Mouse (Mus musculus) B cell, adult 2 months (primary cell): ENCODE measurements around the gene Peli1.

Experiments used
- DNase-seq, 2 experiments: peaks; one replicate each; pipeline ENCODE4 v3.0.0; 2022

Peli1 gene

DNA sequence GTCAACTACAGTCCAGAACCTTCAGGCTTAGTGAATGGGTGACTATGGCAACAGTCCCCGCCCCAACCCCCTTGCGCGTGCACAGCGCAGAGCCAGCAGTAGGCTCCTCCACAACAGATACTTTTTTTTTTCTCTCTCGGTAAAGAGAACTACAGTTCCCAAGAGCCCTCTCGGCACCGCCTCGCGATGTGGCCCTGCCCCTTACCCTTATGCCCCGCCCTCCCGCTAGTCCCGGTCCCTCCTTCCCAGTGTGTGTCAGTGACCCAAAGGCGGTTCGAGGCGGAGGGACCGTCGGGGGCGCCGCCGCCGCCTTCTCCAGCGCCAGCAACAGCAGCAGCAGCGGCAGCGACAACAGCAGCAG, at the start of gene Peli1:
Peli1 (plus strand) TSS at position 225 of the 361 bp plus-strand sequence.
- DNase-seq = peak; percentile 95 to 96

DNA sequence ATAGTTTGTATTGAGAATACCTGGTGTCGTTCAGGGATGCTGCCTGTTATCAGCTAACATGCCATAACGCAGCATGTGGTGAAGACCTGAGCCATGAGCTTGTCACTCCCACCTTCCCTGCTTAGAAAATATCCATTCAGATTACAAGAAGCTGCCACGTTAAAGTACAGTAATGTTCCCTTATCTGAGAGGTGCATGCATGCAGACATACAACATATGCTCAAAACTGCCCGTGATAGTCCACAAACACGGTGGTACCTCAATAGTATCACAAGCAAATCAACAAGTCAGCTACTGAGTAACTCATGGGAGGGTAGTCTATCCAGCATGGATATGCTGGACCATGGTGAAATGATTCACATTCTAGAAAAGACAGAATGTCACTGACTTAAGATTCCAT, 48.5 kb upstream of the Peli1 start:
- no peak for DNase-seq

DNA sequence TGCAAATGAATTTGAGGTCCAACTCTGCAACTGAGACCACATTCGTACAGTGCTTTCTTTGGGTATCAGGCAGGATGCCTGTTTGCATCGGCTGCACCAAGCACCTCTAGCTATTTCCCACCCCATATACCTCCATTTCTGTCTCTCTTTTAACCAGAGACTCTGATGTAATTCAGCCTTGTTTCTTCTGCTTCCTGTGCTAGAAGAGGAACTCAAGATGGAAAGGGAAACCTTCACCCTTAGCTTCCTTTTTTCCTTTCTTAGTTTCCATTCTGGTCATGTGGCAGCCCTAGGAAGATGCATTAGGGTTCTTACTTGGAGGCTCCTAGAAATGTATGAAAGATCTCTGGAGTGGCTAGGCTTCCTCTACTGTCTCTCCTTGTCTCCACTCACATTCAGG, 44.9 kb upstream of the Peli1 start:
- DNase-seq = no peak

DNA sequence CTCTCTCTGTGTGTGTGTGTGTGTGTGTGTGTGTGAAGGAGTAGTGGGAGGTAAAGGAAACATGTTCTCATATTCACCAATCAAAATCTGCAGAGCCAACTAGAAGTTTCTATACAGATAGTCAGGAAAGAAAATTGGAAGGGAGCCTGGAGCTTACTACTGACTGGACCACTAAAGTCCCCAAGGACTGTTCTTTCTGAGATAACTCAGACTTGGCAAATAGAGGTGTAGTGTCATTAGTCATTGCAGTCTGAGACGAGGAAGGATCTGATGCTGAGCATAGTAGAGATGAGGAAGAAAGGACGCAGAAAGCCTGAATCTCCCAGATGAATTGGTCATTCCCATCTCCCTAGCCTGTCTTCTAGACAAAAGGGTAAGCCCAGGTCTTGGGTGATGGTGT, 43.2 kb upstream of the Peli1 start:
- no peak for DNase-seq

DNA sequence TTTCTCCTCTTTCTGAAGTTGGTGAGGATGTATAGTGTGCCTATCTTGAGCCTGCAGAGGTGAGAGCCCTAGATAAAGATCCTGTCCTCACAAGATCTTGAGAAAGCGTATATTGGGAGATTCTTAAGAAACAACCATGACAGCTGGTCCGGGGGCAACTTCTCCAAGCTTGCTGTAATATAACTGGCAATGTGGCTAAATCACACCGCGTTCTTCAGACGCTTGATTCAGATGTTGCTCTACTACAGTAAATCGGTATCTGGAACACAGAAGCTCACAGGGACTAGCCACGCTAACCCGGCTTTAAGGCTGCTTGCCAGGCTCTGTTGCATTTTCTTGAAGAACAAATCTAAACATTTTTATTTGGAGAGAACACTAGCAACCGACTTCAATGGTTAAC, 39.4 kb upstream of the Peli1 start:
- DNase-seq = no peak

DNA sequence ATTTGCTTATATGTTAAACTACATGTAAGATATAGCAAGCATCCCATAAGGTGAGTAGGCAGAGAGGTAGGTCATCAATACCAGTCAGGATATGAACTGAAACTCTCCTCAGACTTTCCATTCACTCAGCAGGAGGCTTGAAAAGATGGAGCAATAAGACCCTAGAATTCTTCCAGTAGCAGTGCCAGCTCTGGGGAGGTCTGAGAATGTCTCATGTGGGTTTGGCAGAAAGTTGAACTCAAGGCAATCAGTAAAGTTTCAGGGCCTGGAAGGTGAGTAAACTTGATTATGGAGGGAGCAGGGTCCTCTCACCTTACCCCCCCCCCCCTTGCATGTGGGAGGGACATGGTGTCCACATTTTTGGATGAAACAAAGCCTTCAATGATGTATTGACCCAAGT, 36.5 kb upstream of the Peli1 start:
- DNase-seq = no peak

DNA sequence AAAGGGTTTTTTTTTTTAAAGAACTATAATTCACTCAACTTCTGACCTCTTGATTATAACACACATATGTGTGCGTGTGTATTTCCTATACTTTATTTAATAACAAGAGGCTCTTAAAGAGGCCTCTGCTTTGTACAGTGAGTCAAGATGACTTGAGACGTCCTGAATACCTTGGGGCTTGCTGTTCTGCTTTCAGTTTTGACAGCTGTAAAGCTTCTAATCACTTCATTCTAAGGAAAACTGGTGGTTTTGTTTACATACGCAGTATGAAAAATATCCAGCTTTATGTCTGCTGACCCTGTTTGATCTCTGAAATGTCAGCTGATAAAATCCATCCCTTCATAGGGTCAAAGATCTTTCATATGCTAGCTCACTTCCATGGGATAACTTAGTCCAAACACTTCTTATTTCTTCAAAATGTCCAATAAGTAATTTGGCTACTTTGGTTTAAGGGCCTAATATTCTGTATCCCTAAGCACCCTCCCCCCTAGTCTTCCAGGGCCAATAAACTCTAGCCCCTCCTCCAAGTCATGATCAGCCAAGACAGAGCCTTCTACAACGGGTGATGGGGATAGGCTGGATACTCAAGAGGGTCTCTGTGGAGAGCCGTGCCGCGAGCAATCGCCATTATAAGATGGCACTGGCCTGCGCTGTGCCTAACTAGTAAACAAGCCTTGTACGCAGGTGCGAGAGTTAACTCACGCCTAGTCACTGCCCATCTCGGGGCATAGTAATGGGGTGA, 34.8 kb upstream of the Peli1 start:
- DNase-seq = no peak

DNA sequence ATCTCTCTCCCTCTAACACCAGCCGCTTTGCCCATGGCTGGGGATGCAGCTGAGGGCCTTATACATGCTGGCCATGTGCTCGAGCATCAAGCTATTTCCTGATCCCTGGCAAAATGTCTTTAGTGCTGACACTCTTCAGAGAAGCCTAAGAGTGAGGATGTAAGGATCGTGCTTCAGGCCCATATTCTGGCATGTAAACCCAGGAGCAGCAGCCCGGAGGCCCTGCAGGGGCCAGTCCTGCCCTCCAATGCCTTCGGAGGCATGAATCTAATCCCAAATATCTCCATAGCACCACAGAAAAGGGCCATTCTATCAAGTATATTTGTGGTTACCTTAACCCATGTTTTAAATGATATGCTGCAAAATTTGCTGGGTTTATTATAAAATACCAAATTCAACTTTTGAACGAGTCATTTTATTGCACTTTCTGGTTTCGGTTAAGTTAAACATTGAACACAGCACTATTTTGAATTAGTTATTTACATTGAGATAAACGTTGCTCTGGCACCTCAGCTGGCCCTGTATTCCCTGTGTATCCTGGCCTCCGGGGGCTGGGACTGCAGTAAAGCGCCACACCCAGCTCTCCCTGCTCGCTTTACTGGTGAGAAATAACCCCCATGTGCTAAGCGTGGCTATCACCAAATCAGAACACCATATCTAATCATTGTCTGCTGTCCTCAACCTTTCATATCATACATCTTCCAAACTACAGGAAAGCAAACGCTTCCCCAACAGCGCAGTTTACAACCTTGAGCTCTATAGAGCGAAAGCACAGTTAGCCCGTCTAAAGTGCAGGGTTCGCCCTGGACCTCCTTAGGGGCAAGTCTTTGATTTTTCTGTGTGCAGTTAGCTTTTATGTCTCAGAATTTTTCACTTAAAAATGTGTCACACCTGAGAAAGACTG, 33.3 kb upstream of the Peli1 start:
- no peak for DNase-seq

DNA sequence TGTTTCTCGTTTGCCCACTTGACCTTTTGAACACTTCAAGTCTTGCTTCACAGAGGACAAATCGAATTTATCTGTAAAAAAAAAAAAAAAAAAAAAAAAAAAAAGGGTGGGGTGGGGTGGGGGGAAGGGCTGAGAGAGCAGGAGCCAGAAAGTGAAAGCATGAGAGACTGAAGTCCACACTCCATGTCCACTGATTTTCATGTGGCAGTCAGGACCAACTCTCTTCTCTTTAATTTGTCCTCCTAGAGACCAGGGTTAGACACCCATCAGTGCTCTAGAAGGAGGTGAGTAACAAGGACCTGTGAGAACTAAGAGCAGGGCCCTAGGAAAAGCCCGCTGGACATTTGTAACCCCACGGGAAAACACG, 32.7 kb upstream of the Peli1 start:
- no peak for DNase-seq

DNA sequence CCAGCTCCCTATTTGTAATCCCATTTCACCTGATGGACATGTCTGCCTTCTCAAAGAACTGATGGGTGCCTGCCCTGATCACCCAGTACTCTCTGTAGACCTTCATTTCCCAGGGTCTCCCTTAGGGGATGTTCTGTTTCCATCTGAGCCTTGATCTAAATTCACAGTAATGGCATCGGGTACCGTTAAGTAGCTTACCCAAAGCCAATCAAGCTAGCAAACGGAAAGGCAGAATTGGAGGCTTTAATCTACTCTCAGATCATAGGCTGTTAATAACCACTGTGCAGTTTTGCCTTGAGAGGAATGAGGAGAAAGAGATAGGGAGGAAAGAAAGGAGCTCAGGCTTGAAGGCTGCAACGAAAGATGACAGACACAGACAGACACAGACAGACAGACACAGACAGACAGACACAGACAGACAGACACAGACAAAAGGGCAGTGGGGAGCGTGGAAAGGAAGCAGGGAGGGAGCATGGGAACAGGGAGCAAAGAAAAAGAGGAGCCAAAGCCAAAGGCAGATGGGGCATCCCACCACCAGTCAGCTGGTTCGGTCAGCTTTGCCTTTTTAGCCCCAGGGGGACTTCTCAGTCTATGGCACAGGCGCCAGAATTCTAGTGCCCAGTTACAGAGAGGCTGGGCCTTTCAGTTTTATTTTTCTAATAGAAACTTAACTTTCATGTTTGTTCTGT, 30.6 kb upstream of the Peli1 start:
- DNase-seq = no peak

DNA sequence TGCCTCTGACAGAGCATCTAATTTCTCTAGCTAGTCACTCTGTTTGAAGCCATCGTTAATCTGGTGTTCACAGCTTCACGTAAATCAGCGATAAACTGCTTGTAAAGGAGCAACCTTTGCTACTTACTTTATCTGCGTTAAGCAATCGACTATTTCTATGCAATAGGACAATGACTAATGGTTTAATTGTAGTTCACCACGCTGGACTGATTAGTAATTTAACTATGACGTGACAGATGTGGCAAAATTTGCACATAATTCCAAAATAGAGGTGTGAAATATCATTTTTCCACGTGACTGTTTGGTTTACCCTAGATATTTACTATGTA, 30.1 kb upstream of the Peli1 start:
- DNase-seq = no peak

DNA sequence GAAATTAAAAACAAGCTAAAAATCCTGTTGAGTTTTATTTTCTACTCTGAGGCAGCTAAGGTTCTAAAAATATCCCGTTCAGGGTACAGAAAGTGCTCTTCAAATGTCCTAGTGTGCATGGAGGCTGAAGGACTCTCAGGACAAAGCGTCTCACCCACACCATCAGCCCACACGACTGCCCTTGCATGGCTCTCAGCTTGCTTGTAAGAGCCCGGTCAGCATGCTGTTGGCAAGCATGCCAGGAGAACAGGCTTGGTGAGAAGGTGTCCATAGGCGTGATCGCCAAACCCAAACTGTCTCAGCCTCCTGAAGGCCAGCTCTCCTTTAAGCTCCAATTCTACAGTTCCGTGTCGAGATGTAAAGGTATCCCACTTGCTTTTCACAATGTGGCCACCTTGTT, 29.7 kb upstream of the Peli1 start:
- DNase-seq = no peak

DNA sequence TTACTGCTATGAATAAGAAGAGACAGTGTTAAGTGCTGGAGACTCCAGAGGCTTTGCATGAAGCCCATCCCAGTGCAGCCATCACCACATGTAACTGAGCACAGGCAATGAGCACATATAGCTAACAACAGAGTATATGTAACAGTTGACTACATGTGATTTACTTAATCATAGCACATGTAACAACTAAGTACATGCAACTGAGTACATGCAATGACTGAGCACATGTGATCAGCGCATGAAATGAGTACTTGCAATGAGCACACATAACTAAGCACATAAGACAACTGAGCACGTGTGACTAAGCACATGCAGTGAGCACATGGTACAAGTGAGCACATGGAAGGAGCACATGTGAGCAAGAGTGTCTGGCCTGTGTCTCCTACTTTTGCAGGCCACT, 29.0 kb upstream of the Peli1 start:
- no peak for DNase-seq

DNA sequence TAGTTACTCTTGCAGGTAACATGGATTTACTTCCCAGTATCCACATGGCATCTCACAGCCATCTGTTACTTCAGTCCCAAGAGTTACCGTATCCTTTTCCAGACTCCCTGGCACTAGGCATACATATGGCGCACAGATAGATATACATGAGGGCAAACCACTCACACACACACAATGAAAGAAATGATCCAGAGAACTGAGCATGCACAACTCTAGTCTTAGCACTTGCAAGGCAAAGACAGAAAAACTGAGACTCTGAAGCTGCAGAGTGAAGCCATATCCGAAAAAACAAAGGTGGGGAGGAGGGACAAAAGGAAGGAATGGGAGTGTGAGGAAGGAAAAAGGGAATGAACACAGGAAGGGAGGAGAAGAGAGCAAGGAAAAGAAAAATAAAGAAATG, 27.8 kb upstream of the Peli1 start:
- no peak for DNase-seq

DNA sequence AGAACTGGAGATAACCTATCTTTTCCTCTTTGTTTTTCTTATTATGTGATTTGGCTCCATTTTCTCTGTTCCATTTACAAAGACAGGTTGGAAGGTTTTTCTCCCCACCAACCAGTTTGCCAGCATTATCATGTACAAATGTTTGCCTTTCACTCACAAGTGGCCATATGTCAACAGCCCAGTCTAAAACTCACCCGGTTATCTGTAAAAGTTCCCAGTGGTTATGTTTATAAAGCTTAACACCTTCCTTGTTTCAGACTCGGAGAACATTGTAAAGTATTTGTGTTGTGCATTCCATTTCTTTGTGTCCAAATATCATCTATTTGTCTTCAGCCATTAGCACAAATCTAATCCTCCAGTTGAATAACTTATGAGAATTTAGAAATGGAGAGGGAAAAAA, 11.7 kb upstream of the Peli1 start:
- DNase-seq = no peak

DNA sequence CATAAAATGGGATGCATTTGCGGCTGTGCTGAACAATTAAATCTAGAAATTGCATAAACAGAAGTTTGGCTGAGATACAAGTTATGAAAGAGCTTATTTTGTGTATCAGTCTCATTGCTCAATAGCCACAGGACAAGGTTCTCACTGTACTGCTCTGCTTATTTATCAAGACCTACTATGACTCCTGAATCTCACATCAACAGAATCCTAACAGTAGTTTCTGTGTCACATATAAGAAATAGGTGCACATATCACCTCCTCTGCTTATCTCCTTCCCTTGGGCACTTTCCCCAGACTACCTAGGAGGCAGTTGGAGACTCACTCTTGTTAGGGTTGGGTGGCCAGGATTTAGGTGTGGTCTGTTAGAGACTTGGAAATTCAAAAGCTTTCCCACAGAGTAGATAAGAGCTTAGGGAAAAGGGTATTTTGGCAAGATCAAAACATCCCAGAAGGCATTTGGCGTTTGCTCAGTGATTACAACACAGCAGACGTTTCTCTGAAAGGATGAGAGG, 11.2 kb upstream of the Peli1 start:
- no peak for DNase-seq

DNA sequence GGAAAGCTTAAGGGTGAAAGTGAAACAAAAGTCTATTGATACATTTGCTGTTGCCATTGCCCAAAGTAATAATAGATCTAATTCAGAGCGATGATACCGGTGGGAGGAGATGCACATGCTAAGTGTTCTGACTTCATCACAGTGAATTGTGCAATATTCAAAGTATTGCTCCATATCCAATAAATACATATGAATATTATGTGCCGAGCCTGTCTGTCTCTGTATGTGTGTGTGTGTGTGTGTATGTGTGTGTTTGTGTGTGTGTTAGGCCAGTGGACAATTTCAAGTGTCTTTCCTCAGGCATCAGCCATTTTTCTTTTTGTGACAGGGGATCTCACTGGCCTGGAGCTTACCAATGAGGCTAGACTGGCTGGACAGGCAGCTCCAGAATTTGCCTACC, 9.9 kb upstream of the Peli1 start:
- DNase-seq = no peak

DNA sequence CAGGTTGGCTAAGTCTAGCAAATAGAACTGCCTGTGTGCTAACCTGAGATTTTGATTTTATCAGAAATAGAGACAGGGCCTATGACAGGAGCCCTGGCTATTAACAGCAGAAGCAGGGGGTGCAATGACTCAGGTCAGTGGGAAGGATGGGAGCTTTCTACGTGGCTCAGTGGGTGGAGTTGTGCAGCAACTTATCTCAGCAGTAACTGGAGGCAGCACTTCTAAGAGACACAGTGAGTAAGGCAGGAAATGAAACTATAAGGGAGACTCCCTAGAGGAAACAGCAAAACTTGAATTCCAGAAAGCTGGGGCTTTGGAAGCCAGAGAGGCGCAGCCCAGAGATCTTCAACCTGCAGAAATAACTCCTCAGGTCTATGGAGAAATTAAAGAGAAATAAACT, 8.4 kb upstream of the Peli1 start:
- no peak for DNase-seq

DNA sequence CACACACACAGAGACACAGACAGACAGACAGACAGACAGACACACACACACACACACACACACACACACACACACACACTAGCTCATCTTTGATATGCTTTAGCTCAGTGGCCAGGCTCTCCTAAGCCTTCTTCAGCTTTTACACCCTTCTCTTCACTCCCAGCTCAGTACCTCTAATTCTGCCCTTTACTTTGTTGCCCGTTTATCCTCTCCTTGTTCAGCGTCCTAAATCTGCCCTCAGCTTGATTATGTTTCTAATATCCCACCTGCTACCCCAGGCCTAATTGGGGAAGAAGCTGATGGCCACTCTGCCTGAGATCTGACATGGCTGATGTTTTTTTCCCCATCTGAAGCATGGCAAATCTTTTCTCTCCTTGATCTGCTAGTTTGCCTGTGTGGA, 2.7 kb upstream of the Peli1 start:
- DNase-seq = no peak

DNA sequence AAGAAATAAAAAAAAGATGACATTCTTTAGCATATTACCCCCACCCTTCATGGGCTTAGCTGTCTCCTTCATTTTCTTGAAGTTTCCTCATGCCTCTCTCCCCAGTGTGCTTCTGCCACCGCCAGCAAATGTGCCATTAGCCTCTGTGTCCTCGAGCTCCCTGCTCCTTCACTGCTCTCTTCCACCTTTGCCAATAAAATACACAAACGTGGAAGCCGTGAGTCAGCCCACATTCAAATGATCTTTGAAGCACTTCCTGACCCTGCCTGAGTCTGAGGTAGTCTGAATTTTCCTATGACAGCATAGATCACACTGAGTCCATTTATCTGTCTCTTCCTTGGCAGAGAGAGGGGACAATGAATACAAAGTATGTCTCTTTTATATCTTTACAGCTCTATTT, 1.5 kb upstream of the Peli1 start:
- no peak for DNase-seq

DNA sequence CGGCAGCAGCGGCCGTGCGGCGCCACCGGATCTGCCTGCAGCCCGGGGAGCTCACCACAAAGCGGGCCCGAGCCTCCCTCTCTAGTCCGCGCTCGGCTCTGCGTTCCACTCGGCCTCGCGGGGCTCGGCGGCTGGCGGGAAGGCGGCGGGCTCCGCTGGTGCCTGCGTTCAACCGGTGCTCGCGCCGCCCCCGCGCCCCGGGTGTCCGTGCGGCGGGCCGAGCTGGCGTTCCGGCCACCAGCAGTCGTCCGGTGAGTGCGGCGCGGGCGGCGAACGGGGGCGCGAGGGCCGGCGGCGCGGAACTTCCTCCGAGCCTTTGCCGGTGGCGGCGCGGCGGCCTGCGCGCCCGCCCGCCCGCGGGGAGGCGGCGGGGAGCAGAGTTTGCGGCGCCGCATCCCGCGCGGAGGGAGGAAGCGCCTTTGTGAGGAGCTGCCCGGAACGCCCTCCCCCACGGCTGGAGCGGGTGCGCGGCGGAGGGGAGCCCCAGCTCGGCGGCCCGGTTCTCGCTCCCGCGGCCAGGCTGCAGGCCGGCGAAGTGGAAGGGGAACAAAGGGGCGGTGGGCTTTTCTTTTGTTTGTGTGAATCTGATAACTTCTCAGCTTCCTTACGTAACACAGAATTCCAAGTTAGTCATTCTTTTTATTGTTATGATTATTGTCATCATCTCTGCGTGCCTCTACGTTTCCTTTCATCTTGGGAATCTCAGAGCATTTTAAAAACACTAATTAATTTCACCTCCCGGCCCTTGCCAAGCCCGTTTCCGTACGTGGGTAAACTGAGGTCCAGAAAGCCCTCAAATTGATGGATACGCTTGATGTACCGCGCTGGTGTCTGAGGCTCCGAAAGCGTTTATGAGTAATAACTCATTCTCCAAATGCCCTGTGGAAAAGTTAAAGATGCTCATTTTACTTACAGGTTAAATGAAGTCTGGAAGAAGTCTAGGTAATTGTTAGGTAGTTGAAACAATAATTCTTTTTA, 626 bp downstream of the Peli1 start:
- DNase-seq = peak; percentile 58 to 64

DNA sequence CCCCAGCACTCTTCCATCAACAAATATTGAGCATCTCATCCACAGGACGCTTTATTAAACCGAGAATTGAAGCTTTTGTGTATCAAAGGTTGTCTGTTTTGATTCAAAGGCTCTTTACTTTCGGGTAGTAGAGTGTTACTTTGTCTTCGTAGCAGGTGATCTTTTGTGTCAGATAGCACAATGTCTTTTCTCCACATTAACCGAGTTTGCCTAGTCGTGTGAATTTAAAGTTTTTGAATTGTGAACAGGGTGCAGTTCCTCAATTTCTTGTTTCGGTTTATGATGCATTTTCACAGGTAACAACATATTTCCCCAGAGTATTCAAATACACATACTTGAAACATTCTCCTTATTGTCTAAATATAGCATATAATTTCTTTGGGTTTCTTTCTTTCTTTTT, 1.5 kb downstream of the Peli1 start:
- peak; percentile 48 to 53 for DNase-seq
